Mouse (Mus musculus) stomach, postnatal 0 days (tissue): ENCODE measurements at regions not wholly inside any gene's neighbourhood (a gene's known extent, or its start where the extent isn't known, plus 50 kb on each side); places are given as distances from the start of the nearest gene placed in this dataset.

Experiments
- CTCF ChIP-seq: IDR thresholded peaks from 2 replicates; pipeline ENCODE4 v1.5.1; 2016; ENCODE audit warnings: antibody characterized with exemption, low read depth, mild to moderate bottlenecking, moderate library complexity
- EP300 ChIP-seq: optimal IDR thresholded peaks from 2 replicates; pipeline ENCODE3; 2016; ENCODE audit warnings: antibody characterized with exemption

- TF ChIP-seq EP300 (no peak), CTCF (peak; percentile 32)
Observed at GRCm38 (mm10) chr9:52361599-52361998, 193.2 kb upstream of the Zc3h12c start.
